Mouse (Mus musculus) adrenal gland, adult 18-20 months (tissue): ENCODE results near the gene Gm11168. TPM values are rescaled to one million over a fixed set of nuclear protein-coding genes. Genes with fewer than 3 reads are reported as not detected.
"Not testable (repeated sequence)": the region's sequence is repeated elsewhere in the genome, so short reads cannot be mapped to it uniquely, and the experiment has no call there.

Experiments used
- DNase-seq, 2 experiments: peaks; one replicate each; pipeline ENCODE4 v3.0.0; 2021 to 2022; ENCODE audit warnings: low spot score in 2 of 2
- microRNA-seq, 2 experiments: library from miRNA; unstranded; fragments of <30 nt; microRNA quantifications; one replicate each; pipeline ENCODE4 v1.2.0; 2021; ENCODE audit warnings: borderline number of aligned reads in 2 of 2
- total RNA-seq, 2 experiments: library from RNA; stranded (reverse); gene quantifications; 1 replicate in 1 of 2; 2 replicates in 1 of 2; pipeline ENCODE4 v1.2.3; 2021

Gene Gm11168
- total RNA-seq, 2 experiments from 2014 or later: not detected

DNA sequence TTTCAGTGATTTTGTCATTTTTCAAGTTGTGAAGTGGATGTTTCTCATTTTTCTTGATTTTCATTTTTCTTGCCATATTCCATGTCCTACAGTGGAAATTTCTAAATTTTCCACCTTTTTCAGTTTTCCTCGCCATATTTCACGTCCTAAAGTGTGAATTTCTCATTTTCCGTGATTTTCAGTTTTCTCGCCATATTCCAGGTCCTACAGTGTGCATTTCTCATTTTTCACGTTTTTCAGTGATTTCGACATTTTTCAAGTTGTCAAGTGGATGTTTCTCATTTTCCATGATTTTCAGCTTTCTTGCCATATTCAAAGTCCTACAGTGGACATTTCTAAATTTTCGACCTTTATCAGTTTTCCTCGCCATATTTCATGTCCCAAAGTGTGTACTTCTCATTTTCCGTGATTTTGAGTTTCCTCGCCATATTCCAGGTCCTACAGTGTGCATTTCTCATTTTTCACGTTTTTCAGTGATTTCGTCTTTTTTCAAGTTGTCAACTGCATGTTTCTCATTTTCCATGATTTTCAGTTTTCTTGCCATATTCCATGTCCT lies 21.8 kb downstream of the Gm11168 start, which contains the start of gene Gm10717:
Gene Gm10717 (plus strand): TSS at position 506 of the 556 bp plus-strand sequence.
- peak; percentile 23 to 40 for DNase-seq

DNA sequence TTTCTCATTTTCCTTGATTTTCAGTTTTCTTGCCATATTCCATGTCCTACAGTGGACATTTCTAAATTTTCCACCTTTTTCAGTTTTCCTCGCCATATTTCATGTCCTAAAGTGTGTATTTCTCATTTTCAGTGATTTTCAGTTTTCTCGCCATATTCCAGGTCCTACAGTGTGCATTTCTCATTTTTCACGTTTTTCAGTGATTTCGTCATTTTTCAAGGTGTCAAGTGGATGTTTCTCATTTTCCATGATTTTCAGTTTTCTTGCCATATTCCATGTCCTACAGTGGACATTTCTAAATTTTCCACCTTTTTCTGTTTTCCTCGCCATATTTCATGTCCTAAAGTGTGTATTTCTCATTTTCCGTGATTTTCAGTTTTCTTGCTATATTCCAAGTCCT lies 22.5 kb downstream of the Gm11168 start:
- DNase-seq: peak; percentile 56 to 76

DNA sequence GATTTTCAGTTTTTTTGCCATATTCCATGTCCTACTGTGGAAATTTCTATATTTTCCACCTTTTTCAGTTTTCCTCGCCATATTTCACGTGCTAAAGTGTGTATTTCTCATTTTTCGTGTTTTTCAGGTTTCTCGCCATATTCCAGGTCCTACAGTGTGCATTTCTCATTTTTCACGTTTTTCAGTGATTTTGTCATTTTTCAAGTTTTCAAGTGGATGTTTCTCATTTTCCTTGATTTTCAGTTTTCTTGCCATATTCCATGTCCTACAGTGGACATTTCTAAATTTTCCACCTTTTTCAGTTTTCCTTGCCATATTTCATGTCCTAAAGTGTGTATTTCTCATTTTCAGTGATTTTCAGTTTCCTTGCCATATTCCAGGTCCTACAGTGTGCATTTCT lies 23.0 kb downstream of the Gm11168 start:
- DNase-seq: not testable (repeated sequence)

DNA sequence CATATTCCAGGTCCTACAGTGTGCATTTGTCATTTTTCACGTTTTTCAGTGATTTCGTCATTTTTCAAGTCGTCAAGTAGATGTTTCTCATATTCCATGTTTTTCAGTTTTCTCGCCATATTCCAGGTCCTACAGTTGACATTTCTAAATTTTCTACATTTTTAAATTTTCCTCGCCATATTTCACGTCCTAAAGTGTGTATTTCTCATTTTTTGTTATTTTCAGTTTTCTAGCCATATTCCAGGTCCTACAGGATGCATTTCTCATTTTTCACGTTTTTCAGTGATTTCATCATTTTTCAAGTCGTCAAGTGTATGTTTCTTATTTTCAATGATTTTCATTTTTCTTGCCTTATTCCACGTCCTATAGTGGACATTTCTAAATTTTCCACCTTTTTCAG lies 23.6 kb downstream of the Gm11168 start:
- not testable (repeated sequence) for DNase-seq

DNA sequence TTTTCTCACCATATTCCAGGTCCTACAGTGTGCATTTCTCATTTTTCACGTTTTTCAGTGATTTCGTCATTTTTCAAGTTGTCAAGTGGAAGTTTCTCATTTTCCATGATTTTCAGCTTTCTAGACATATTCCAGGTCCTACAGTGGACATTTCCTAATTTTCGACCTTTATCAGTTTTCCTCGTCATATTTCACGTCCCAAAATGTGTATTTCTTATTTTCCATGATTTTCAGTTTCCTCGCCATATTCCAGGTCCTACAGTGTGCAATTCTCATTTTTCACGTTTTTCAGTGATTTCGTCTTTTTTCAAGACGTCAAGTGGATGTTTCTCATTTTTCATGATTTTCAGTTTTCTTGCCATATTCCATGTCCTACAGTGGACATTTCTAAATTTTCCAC lies 24.1 kb downstream of the Gm11168 start:
- not testable (repeated sequence) for DNase-seq

DNA sequence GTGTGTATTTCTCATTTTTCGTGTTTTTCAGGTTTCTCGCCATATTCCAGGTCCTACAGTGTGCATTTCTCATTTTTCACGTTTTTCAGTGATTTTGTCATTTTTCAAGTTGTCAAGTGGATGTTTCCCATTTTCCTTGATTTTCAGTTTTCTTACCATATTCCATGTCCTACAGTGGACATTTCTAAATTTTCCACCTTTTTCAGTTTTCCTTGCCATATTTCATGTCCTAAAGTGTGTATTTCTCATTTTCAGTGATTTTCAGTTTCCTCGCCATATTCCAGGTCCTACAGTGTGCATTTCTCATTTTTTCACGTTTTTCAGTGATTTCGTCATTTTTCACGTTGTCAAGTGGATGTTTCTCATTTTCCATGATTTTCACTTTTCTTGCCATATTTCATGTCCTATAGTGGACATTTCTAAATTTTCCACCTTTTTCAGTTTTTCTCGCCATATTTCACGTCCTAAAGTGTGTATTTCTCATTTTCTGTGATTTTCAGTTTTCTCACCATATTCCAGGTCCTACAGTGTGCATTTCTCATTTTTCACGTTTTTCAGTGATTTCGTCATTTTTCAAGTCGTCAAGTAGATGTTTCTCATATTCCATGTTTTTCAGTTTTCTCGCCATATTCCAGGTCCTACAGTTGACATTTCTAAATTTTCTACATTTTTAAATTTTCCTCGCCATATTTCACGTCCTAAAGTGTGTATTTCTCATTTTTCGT lies 26.3 kb downstream of the Gm11168 start:
- peak in 1 of 2 experiments; percentile 12 for DNase-seq

DNA sequence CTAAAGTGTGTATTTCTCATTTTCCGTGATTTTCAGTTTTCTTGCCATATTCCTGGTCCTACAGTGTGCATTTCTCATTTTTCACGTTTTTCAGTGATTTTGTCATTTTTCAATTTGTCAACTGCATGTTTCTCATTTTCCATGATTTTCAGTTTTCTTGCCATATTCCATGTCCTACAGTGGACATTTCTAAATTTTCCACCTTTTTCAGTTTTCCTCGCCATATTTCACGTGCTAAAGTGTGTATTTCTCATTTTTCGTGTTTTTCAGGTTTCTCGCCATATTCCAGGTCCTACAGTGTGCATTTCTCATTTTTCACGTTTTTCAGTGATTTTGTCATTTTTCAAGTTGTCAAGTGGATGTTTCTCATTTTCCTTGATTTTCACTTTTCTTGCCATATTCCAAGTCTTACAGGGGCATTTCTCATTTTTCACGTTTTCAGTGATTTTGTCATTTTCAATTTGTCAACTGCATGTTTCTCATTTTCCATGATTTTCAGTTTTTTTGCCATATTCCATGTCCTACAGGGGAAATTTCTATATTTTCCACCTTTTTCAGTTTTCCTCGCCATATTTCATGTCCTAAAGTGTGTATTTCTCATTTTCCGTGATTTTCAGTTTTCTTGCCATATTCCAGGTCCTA lies 27.7 kb downstream of the Gm11168 start:
- not testable (repeated sequence) for DNase-seq

DNA sequence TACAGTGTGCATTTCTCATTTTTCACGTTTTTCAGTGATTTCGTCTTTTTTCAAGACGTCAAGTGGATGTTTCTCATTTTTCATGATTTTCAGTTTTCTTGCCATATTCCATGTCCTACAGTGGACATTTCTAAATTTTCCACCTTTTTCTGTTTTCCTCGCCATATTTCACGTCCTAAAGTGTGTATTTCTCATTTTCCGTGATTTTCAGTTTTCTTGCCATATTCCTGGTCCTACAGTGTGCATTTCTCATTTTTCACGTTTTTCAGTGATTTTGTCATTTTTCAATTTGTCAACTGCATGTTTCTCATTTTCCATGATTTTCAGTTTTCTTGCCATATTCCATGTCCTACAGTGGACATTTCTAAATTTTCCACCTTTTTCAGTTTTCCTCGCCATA lies 31.2 kb downstream of the Gm11168 start, which contains the start of gene Gm17535:
Gene Gm17535 (plus strand): TSS at position 301 of the 400 bp plus-strand sequence.
- not testable (repeated sequence) for DNase-seq

DNA sequence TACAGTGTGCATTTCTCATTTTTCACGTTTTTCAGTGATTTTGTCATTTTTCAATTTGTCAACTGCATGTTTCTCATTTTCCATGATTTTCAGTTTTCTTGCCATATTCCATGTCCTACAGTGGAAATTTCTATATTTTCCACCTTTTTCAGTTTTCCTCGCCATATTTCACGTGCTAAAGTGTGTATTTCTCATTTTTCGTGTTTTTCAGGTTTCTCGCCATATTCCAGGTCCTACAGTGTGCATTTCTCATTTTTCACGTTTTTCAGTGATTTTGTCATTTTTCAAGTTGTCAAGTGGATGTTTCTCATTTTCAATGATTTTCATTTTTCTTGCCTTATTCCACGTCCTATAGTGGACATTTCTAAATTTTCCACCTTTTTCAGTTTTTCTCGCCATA lies 33.4 kb downstream of the Gm11168 start, which contains the start of gene Gm10715:
Gene Gm10715 (plus strand): TSS at position 301 of the 400 bp plus-strand sequence.
- not testable (repeated sequence) for DNase-seq

DNA sequence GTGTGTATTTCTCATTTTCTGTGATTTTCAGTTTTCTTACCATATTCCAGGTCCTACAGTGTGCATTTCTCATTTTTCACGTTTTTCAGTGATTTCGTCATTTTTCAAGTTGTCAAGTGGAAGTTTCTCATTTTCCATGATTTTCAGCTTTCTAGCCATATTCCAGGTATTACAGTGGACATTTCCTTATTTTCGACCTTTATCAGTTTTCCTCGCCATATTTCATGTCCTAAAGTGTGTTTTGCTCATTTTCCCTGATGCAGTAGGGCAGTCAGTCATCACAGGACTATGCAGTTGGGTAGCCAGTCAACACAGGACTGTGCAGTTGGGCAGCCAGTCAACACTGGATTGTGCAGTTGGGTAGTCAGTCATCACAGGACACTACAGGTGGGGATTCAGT lies 35.0 kb downstream of the Gm11168 start:
- DNase-seq: not testable (repeated sequence)

Small RNA genes within 50 kb of the gene (microRNA-seq; reads per million reads assigned to microRNA genes)
- gene Mir101c: 0 reads per million in 2 experiments

Other genes starting within 250 kb of the Gm11168 start
- not detected for gene Gm10722, start 2.4 kb upstream of the Gm11168 start, total RNA-seq
- gene Gm10721, start 9.8 kb downstream of the Gm11168 start, total RNA-seq: under 1 TPM in 1 of 2 experiments, not detected in 1; 0.74 TPM
- not detected for gene Gm10720, start 12.3 kb downstream of the Gm11168 start, total RNA-seq
- gene Gm10719, start 14.1 kb downstream of the Gm11168 start, total RNA-seq: 1 to 10 TPM in 1 of 2 experiments, not detected in 1; 2.0 TPM
- 1 to 10 TPM; 1.1 to 1.2 TPM for gene Gm10718, start 20.2 kb downstream of the Gm11168 start, total RNA-seq
- gene Gm10717, start 22.1 kb downstream of the Gm11168 start, total RNA-seq: 1 to 10 TPM in 1 of 2 experiments, not detected in 1; 1.2 TPM
- gene Gm17535, start 31.3 kb downstream of the Gm11168 start, total RNA-seq: not detected
- gene Gm10715, start 33.5 kb downstream of the Gm11168 start, total RNA-seq: not detected